In genomic region chr6:52226569-52227257, GRCm38 (mm10) we compare ENCODE assay signal across 15 mouse cellular contexts. TPM values are rescaled to one million over a fixed set of nuclear protein-coding genes. Genes with fewer than 3 reads are reported as not detected.
DNase-seq lines count a peak whose midpoint lies in the region; ATAC-seq lines count a peak whose summit lies in the region.
"Had no signal": no experiment of that assay in that cellular context is flagged by ENCODE, and none has a peak within 500 bp of the region (broad histone marks: within the 10 kb centered on the region; RNA-seq: fewer than 3 reads in every experiment).

No protein-coding gene starts in this region.

- H3K27ac ChIP-seq in midbrain, embryonic 11.5 days (ENCODE audit: low read depth, low read length): no peak overlapping the region
- no peak overlapping the region for H3K27ac ChIP-seq in midbrain, embryonic 13.5 days
- peak overlapping the region; percentile 99 for H3K27ac ChIP-seq in kidney, embryonic 15.5 days
- H3K27ac ChIP-seq: embryonic facial prominence, embryonic 15.5 days had no signal

- H3K4me3 ChIP-seq in midbrain, embryonic 11.5 days (ENCODE audit: low read depth, low read length): no peak overlapping the region
- H3K4me3 ChIP-seq in midbrain, embryonic 13.5 days (replicated peaks): no peak overlapping the region
- peak overlapping the region; percentile 77 for H3K4me3 ChIP-seq in kidney, embryonic 15.5 days (replicated peaks)

- no peak overlapping the region for H3K4me2 ChIP-seq in midbrain, embryonic 11.5 days
- H3K4me2 ChIP-seq in midbrain, embryonic 13.5 days (replicated peaks): no peak overlapping the region
- H3K4me2 ChIP-seq in kidney, embryonic 15.5 days: peak overlapping the region; percentile 92
- H3K4me2 ChIP-seq: embryonic facial prominence, embryonic 15.5 days had no signal

- H3K4me1 ChIP-seq in midbrain, embryonic 11.5 days (ENCODE audit: control insufficient read depth, insufficient read depth, low read length): no peaks in the 10 kb centered on the region
- H3K4me1 ChIP-seq in midbrain, embryonic 13.5 days (replicated peaks): no peaks in the 10 kb centered on the region
- peaks cover 22% of the 10 kb centered on the region for H3K4me1 ChIP-seq in kidney, embryonic 15.5 days

- 3% methylated on average over 26 of the region's 26 CpGs for WGBS in midbrain, embryonic 11.5 days
- WGBS in midbrain, embryonic 13.5 days: 3% methylated on average over 26 of the region's 26 CpGs
- 4% methylated on average over 26 of the region's 26 CpGs for WGBS in kidney, embryonic 15.5 days

- no peak overlapping the region for H3K9ac ChIP-seq in midbrain, embryonic 11.5 days (ENCODE audit: low read length)
- no peak overlapping the region for H3K9ac ChIP-seq in midbrain, embryonic 13.5 days (replicated peaks)
- peak overlapping the region; percentile 94 for H3K9ac ChIP-seq in kidney, embryonic 15.5 days
- H3K9ac ChIP-seq: embryonic facial prominence, embryonic 15.5 days had no signal

- H3K9me3 ChIP-seq in midbrain, embryonic 11.5 days (ENCODE audit: control insufficient read depth, low read length): no peaks in the 10 kb centered on the region
- H3K9me3 ChIP-seq in midbrain, embryonic 13.5 days: no peaks in the 10 kb centered on the region
- no peaks in the 10 kb centered on the region for H3K9me3 ChIP-seq in kidney, embryonic 15.5 days (replicated peaks)
- H3K9me3 ChIP-seq: embryonic facial prominence, embryonic 15.5 days; G1E had no signal

- peak; percentile 96 for DNase-seq in midbrain, embryonic 11.5 days (ENCODE audit: low spot score, missing footprints)
- peak; percentile 12 for DNase-seq in naive thymus-derived CD4-positive, alpha-beta T cell, adult 2 months (ENCODE audit: low read depth)
- DNase-seq in cerebellum, adult 8-10 months: no peak
- DNase-seq: cerebellum, adult 9-11 months; heart, postnatal 14 days; thymus, adult 2 months had no signal

- no peaks in the 10 kb centered on the region for H3K36me3 ChIP-seq in midbrain, embryonic 11.5 days (ENCODE audit: control insufficient read depth, insufficient read depth, low read length)
- H3K36me3 ChIP-seq in midbrain, embryonic 13.5 days: no peaks in the 10 kb centered on the region
- H3K36me3 ChIP-seq in kidney, embryonic 15.5 days: peaks cover 4% of the 10 kb centered on the region; the same call in 1 of the 2 replicates
- H3K36me3 ChIP-seq: embryonic facial prominence, embryonic 15.5 days; G1E had no signal

- peaks cover 93% of the 10 kb centered on the region for H3K27me3 ChIP-seq in midbrain, embryonic 11.5 days (ENCODE audit: control insufficient read depth, insufficient read depth, low read length)
- H3K27me3 ChIP-seq in midbrain, embryonic 13.5 days: peaks cover 97% of the 10 kb centered on the region
- H3K27me3 ChIP-seq in kidney, embryonic 15.5 days: 0 out of 2 replicates have a peak, but pooled peaks cover 5% of the 10 kb centered on the region

- ATAC-seq in midbrain, embryonic 11.5 days (ENCODE audit: low FRiP score): no peak
- no peak for ATAC-seq in midbrain, embryonic 13.5 days
- ATAC-seq in granulocyte monocyte progenitor cell, adult 5-6 weeks (replicated peaks; ENCODE audit: poor library complexity, severe bottlenecking): peak; percentile 36
- peak; percentile 27 for ATAC-seq in kidney, embryonic 15.5 days (replicated peaks; ENCODE audit: low FRiP score)
- no peak for ATAC-seq in frontal cortex, adult (ENCODE audit: low TSS enrichment)

RNA-seq across cellular contexts. Expression of gene Hoxa9, which starts 4.2 kb away (rescaled TPM):
- polyA plus RNA-seq in midbrain, embryonic 11.5 days (2014; fragmentation: Nextera tagmentation; extraction: Ambion mirVana): not detected in 2 replicates
- polyA plus RNA-seq in midbrain, embryonic 13.5 days (2015; fragmentation: Nextera tagmentation; extraction: Ambion mirVana): not detected in 2 replicates
- total RNA-seq in granulocyte monocyte progenitor cell, adult 5-6 weeks (2014; fragmentation: Nextera tagmentation): 8.9 and 14.7 TPM in 2 replicates
- total RNA-seq in granulocyte monocyte progenitor cell, adult 5-6 weeks (2017): 16.8 and 24.4 TPM in 2 replicates
- polyA plus RNA-seq in kidney, embryonic 15.5 days (2015; fragmentation: Nextera tagmentation; extraction: Ambion mirVana): 53.4 and 65.1 TPM in 2 replicates
- total RNA-seq: heart, postnatal 14 days; layer of hippocampus, adult 8-10 months; liver, adult 2 months had no signal
- polyA plus RNA-seq: G1E had no signal

RNA-seq across cellular contexts. Expression of gene Hoxa7, which starts 5.1 kb away (rescaled TPM):
- polyA plus RNA-seq in midbrain, embryonic 11.5 days (2014; fragmentation: Nextera tagmentation; extraction: Ambion mirVana): 0.14 TPM in 1 of 2 replicates, not detected in the other
- not detected in 2 replicates for polyA plus RNA-seq in midbrain, embryonic 13.5 days (2015; fragmentation: Nextera tagmentation; extraction: Ambion mirVana)
- 18.3 and 20.5 TPM in 2 replicates for total RNA-seq in granulocyte monocyte progenitor cell, adult 5-6 weeks (2014; fragmentation: Nextera tagmentation)
- 6.4 and 10.8 TPM in 2 replicates for total RNA-seq in granulocyte monocyte progenitor cell, adult 5-6 weeks (2017)
- polyA plus RNA-seq in kidney, embryonic 15.5 days (2015; fragmentation: Nextera tagmentation; extraction: Ambion mirVana): 26.7 and 27.2 TPM in 2 replicates
- total RNA-seq: layer of hippocampus, adult 8-10 months; liver, adult 2 months had no signal
- polyA plus RNA-seq: embryonic facial prominence, embryonic 15.5 days had no signal

RNA-seq across cellular contexts. Expression of gene Gm28308, which starts 13.6 kb away (rescaled TPM):
- not detected in 2 replicates for polyA plus RNA-seq in midbrain, embryonic 11.5 days (2014; fragmentation: Nextera tagmentation; extraction: Ambion mirVana)
- polyA plus RNA-seq in midbrain, embryonic 13.5 days (2015; fragmentation: Nextera tagmentation; extraction: Ambion mirVana): not detected in 2 replicates
- not detected in 2 replicates for total RNA-seq in granulocyte monocyte progenitor cell, adult 5-6 weeks (2014; fragmentation: Nextera tagmentation)
- not detected in 2 replicates for total RNA-seq in granulocyte monocyte progenitor cell, adult 5-6 weeks (2017)
- 0.92 TPM in 1 of 2 replicates, not detected in the other for polyA plus RNA-seq in kidney, embryonic 15.5 days (2015; fragmentation: Nextera tagmentation; extraction: Ambion mirVana)
- total RNA-seq: G1E; heart, postnatal 14 days; layer of hippocampus, adult 8-10 months; liver, adult 2 months had no signal
- polyA plus RNA-seq: embryonic facial prominence, embryonic 15.5 days; G1E; liver, adult 2 months; spleen, adult 2 months had no signal

RNA-seq across cellular contexts. Expression of gene Hoxa3, which starts 13.6 kb away (rescaled TPM):
- 0.11 TPM in 1 of 2 replicates, not detected in the other for polyA plus RNA-seq in midbrain, embryonic 11.5 days (2014; fragmentation: Nextera tagmentation; extraction: Ambion mirVana)
- polyA plus RNA-seq in midbrain, embryonic 13.5 days (2015; fragmentation: Nextera tagmentation; extraction: Ambion mirVana): not detected in 2 replicates
- 1.7 and 3.1 TPM in 2 replicates for total RNA-seq in granulocyte monocyte progenitor cell, adult 5-6 weeks (2014; fragmentation: Nextera tagmentation)
- 0.34 TPM in 1 of 2 replicates, not detected in the other for total RNA-seq in granulocyte monocyte progenitor cell, adult 5-6 weeks (2017)
- 9.5 and 11.8 TPM in 2 replicates for polyA plus RNA-seq in kidney, embryonic 15.5 days (2015; fragmentation: Nextera tagmentation; extraction: Ambion mirVana)
- total RNA-seq: layer of hippocampus, adult 8-10 months had no signal
- polyA plus RNA-seq: G1E had no signal

RNA-seq across cellular contexts. Expression of gene Hoxa10, which starts 13.9 kb away (rescaled TPM):
- polyA plus RNA-seq in midbrain, embryonic 11.5 days (2014; fragmentation: Nextera tagmentation; extraction: Ambion mirVana): not detected in 2 replicates
- polyA plus RNA-seq in midbrain, embryonic 13.5 days (2015; fragmentation: Nextera tagmentation; extraction: Ambion mirVana): 0.30 TPM in 1 of 2 replicates, not detected in the other
- 0.47 TPM in 1 of 2 replicates, not detected in the other for total RNA-seq in granulocyte monocyte progenitor cell, adult 5-6 weeks (2014; fragmentation: Nextera tagmentation)
- total RNA-seq in granulocyte monocyte progenitor cell, adult 5-6 weeks (2017): 0.57 TPM in 1 of 2 replicates, not detected in the other
- 157 and 172 TPM in 2 replicates for polyA plus RNA-seq in kidney, embryonic 15.5 days (2015; fragmentation: Nextera tagmentation; extraction: Ambion mirVana)
- total RNA-seq: heart, postnatal 14 days; layer of hippocampus, adult 8-10 months; liver, adult 2 months had no signal
- polyA plus RNA-seq: embryonic facial prominence, embryonic 15.5 days; G1E; liver, adult 2 months; spleen, adult 2 months; thymus, adult 2 months had no signal

Comparison
In these comparisons a context has a peak if more than half of its experiments do, and no peak if none do; other contexts are left out.
1. ATAC-seq: peak in granulocyte monocyte progenitor cell, adult 5-6 weeks (single experiment) and kidney, embryonic 15.5 days (single experiment); none in midbrain, embryonic 11.5 days (single experiment), midbrain, embryonic 13.5 days (single experiment) and frontal cortex, adult (single experiment).
2. RNA of gene Hoxa9, which starts 4.2 kb away (polyA plus RNA-seq): 53.4 to 65.1 TPM in kidney, embryonic 15.5 days; not detected in midbrain, embryonic 11.5 days and not detected in midbrain, embryonic 13.5 days; every median in the first group is over 10 times any median in the second.
3. RNA of gene Hoxa7, which starts 5.1 kb away (polyA plus RNA-seq): 26.7 to 27.2 TPM in kidney, embryonic 15.5 days; not detected in midbrain, embryonic 13.5 days and 0.14 TPM in midbrain, embryonic 11.5 days; every median in the first group is over 10 times any median in the second.